Mouse (Mus musculus) neutrophil, adult 65 days (primary cell): ENCODE data around the gene Olfr605. TPM values are rescaled to one million over a fixed set of nuclear protein-coding genes. Genes with fewer than 3 reads are reported as not detected.

Source experiments
- total RNA-seq: library from RNA; stranded (reverse); gene quantifications from 2 replicates; pipeline ENCODE4 v1.2.4, GENCODE M21; 2023

The Olfr605 gene
- not detected in 2 replicates for total RNA-seq

DNA sequence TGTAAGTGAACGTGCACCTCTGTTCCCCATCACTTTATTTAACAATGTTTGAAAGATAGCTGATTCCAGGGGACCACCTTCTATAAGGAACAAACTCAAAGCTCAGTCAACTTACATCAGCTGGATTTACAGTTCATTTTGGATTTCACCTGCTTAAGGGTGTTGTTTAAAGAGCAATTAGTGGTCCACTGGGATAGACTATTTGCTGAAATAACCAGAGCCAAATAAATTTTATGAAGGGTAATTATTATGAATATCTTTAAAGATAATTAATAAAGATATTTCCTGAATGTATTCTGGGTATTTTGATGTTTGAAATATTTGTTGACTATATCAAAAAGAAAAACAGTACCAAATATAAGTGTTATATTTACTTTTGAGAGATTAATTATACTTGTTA, at the start of gene Olfr605:
Olfr605 (minus strand) TSS at position 101 of the 400 bp plus-strand sequence.

DNA sequence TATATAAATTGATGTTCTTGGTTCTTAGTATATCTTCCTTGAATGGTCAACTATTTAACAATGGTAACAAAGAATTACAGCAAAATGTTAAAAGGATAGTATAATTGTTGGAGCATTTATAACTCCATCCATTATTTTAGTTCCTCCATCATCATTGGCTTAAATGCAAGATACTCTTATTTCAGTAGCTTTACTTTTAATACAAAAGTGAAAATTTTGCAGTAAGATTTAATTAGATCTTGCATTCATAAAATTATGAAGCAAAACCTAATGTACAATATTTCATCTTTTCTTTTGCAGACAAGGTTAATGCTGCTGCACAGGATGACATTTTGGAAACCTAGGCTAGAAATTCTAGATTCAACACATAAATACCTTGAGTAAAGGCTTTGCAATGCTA, 24.3 kb upstream of the Olfr605 start, which contains the start of gene Olfr608:
Olfr608 (plus strand) TSS at position 301 of the 400 bp plus-strand sequence.

DNA sequence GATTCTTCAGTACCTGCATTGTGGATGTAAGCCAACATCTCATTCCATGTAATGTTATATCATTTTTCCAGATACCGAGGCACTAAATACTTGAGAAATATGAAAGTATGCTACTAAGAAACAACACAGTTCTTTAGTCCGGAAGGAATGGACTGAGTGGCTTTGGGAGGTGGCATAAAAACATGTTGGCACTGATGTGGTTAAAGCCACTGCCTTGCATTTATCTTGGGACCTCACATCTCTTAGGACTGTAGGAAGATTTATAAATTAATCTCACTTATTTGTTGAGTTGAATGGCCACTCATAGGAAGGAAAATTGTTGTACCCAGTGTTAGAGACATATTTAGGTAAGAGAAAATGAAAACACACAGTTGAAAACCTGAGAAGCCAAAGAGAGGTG, 3.5 kb upstream of the Olfr605 start, which contains the start of gene Olfr606:
Olfr606 (plus strand) TSS at position 301 of the 400 bp plus-strand sequence.

DNA sequence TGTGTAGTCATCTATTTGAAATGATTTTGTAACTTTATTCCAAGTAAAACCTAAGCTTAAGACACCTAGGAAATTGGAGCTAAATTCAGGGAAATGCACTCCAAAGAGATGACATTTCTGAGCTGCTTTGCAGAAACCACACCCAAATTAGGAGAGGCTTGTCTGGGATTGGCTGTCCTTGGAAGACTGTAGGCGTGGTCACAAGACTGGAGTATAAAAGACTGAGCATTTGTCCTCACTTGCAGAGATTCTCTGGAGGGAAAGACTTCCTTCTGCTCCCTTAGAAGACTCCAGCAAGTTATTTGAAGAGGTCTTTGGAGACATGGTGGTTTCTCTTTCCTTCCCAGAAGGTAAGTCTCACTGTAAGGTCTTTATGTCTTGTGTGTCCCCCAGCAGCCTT, 30.5 kb downstream of the Olfr605 start, which contains the start of gene Usp17lc:
Usp17lc (plus strand) TSS at position 301 of the 400 bp plus-strand sequence.

Other genes with a start within 250 kb of the Olfr605 start
- gene Olfr593, start 233.6 kb downstream of the Olfr605 start, total RNA-seq = not detected in 2 replicates
- not detected in 2 replicates for gene Olfr594, start 228.4 kb downstream of the Olfr605 start, total RNA-seq
- not detected in 2 replicates for gene Usp17ld, start 192.9 kb downstream of the Olfr605 start, total RNA-seq
- not detected in 2 replicates for gene Olfr596, start 139.8 kb downstream of the Olfr605 start, total RNA-seq
- gene Olfr597, start 129.1 kb downstream of the Olfr605 start, total RNA-seq = not detected in 2 replicates
- gene Olfr598, start 121.9 kb downstream of the Olfr605 start, total RNA-seq = not detected in 2 replicates
- not detected in 2 replicates for gene Olfr599, start 109.5 kb downstream of the Olfr605 start, total RNA-seq
- not detected in 2 replicates for gene Olfr600, start 95.8 kb downstream of the Olfr605 start, total RNA-seq
- not detected in 2 replicates for gene Olfr601, start 82.8 kb downstream of the Olfr605 start, total RNA-seq
- gene Olfr603, start 59.3 kb downstream of the Olfr605 start, total RNA-seq = not detected in 2 replicates
- gene Usp17lc, start 30.4 kb downstream of the Olfr605 start, total RNA-seq = not detected in 2 replicates
- gene Olfr606, start 3.6 kb upstream of the Olfr605 start, total RNA-seq = not detected in 2 replicates
- not detected in 2 replicates for gene Olfr607, start 18.7 kb upstream of the Olfr605 start, total RNA-seq
- not detected in 2 replicates for gene Olfr608, start 24.4 kb upstream of the Olfr605 start, total RNA-seq
- gene Olfr609, start 52.6 kb upstream of the Olfr605 start, total RNA-seq = not detected in 2 replicates
- gene Olfr610, start 66.7 kb upstream of the Olfr605 start, total RNA-seq = not detected in 2 replicates
- gene Olfr611, start 75.4 kb upstream of the Olfr605 start, total RNA-seq = not detected in 2 replicates
- gene Olfr612, start 97.3 kb upstream of the Olfr605 start, total RNA-seq = not detected in 2 replicates
- not detected in 2 replicates for gene Olfr613, start 102.6 kb upstream of the Olfr605 start, total RNA-seq
- not detected in 2 replicates for gene Olfr615, start 110.6 kb upstream of the Olfr605 start, total RNA-seq
- not detected in 2 replicates for gene Olfr616, start 123.7 kb upstream of the Olfr605 start, total RNA-seq
- not detected in 2 replicates for gene Olfr617, start 127.6 kb upstream of the Olfr605 start, total RNA-seq
- not detected in 2 replicates for gene Olfr618, start 144.7 kb upstream of the Olfr605 start, total RNA-seq
- gene Olfr619, start 155.1 kb upstream of the Olfr605 start, total RNA-seq = not detected in 2 replicates
- not detected in 2 replicates for gene Olfr620, start 167.1 kb upstream of the Olfr605 start, total RNA-seq
- not detected in 2 replicates for gene Olfr622, start 197.3 kb upstream of the Olfr605 start, total RNA-seq
- not detected in 2 replicates for gene Olfr623, start 218.3 kb upstream of the Olfr605 start, total RNA-seq
- gene Olfr624, start 225.8 kb upstream of the Olfr605 start, total RNA-seq = not detected in 2 replicates
- gene Olfr625-ps1, start 237.3 kb upstream of the Olfr605 start, total RNA-seq = not detected in 2 replicates